Mouse (Mus musculus) thymus, adult 2 months (tissue): ENCODE data around the gene Atad5. TPM values are rescaled to one million over a fixed set of nuclear protein-coding genes. Genes with fewer than 3 reads are reported as not detected.
A peak's percentile ranks its signal among the peaks of the same experiment; 100 is the strongest.
"Not testable (repeated sequence)": the region's sequence is repeated elsewhere in the genome, so short reads cannot be mapped to it uniquely, and the experiment has no call there.

Source experiments
- DNase-seq: peaks from one replicate; pipeline ENCODE4 v3.0.0; 2021
- H3K27ac ChIP-seq: fragments of 200-500 bp; 2 replicates; pipeline ENCODE4 v1.5.1; 2012; ENCODE audit warnings: low read length, control low read depth; ENCODE audit not compliant: control insufficient read depth, insufficient read depth
- H3K27me3 ChIP-seq: fragments of 200-500 bp; 2 replicates; pipeline ENCODE4 v1.6.1; 2012; ENCODE audit warnings: mild to moderate bottlenecking, low read length, moderate library complexity, mixed read lengths; ENCODE audit not compliant: control insufficient read depth, insufficient read depth
- H3K36me3 ChIP-seq: fragments of 200-500 bp; 2 replicates; pipeline ENCODE4 v1.6.1; 2012; ENCODE audit warnings: mild to moderate bottlenecking, low read length, moderate library complexity; ENCODE audit not compliant: control insufficient read depth, insufficient read depth
- H3K4me1 ChIP-seq: fragments of 200-500 bp; replicated peaks from 2 replicates; pipeline ENCODE4 v1.6.1; 2012; ENCODE audit warnings: low read length; ENCODE audit not compliant: control insufficient read depth, insufficient read depth
- H3K4me3 ChIP-seq: fragments of 200-500 bp; 2 replicates; pipeline ENCODE4 v1.5.1; 2012; ENCODE audit warnings: mild to moderate bottlenecking, low read length, control low read depth, moderate library complexity; ENCODE audit not compliant: control insufficient read depth, insufficient read depth
- CTCF ChIP-seq: fragments of 200-500 bp; IDR thresholded peaks from 2 replicates; pipeline ENCODE4 v1.5.1; 2012; ENCODE audit warnings: mild to moderate bottlenecking, control low read depth, low read length, moderate library complexity, borderline replicate concordance; ENCODE audit not compliant: control insufficient read depth, poor library complexity, insufficient read depth; ENCODE audit errors: extremely low read depth
- POLR2A ChIP-seq: fragments of 200-500 bp; IDR thresholded peaks from 2 replicates; pipeline ENCODE4 v1.6.1; 2012; ENCODE audit warnings: mild to moderate bottlenecking, low read length, control low read depth, moderate library complexity; ENCODE audit not compliant: control insufficient read depth, poor library complexity, insufficient read depth; ENCODE audit errors: extremely low read depth
- WGBS: fragments of 180-500 bp; shearing (Covaris S2); methylation state at CpG from one replicate; pipeline ENCODE4 v1.1.7; 2018; 5-methylcytosine and 5-hydroxymethylcytosine counted together
- polyA plus RNA-seq: library from polyadenylated mRNA; depleted of rRNA; stranded (reverse); fragments of >200 nt; gene quantifications from 2 replicates; pipeline ENCODE4 v1.2.3, GENCODE M21; 2012

Atad5 gene
- polyA plus RNA-seq, 1 experiment: 3.6 TPM

GRCm38 (mm10) chr11:80053171-80053570 lies 36.0 kb upstream of the Atad5 start:
- WGBS: 96% methylated on average over 5 of the region's 5 CpGs
- Histone ChIP-seq H3K36me3 (peaks cover 81% of the 10 kb centered on the region), H3K27ac (no peak overlapping the region), H3K4me3 (no peak overlapping the region), H3K27me3 (no peaks in the 10 kb centered on the region), H3K4me1 (no peaks in the 10 kb centered on the region)
- TF ChIP-seq CTCF (no peak), POLR2A (no peak)
- no peak for DNase-seq

GRCm38 (mm10) chr11:80054659-80055058 lies 34.5 kb upstream of the Atad5 start:
- no peak overlapping the region for H3K4me3 ChIP-seq
- no peak for DNase-seq
- H3K27ac ChIP-seq: no peak overlapping the region
- H3K27me3 ChIP-seq: no peaks in the 10 kb centered on the region
- TF ChIP-seq CTCF (no peak), POLR2A (no peak)
- H3K4me1 ChIP-seq: no peaks in the 10 kb centered on the region
- peaks cover 88% of the 10 kb centered on the region for H3K36me3 ChIP-seq
- WGBS: 88% methylated on average over 4 of the region's 4 CpGs

GRCm38 (mm10) chr11:80056141-80056540 lies 33.1 kb upstream of the Atad5 start:
- H3K4me3 ChIP-seq: no peak overlapping the region
- H3K36me3 ChIP-seq: peaks cover 97% of the 10 kb centered on the region
- WGBS: 96% methylated on average over 9 of the region's 9 CpGs
- no peaks in the 10 kb centered on the region for H3K27me3 ChIP-seq
- H3K4me1 ChIP-seq: no peaks in the 10 kb centered on the region
- no peak for DNase-seq
- H3K27ac ChIP-seq: no peak overlapping the region
- TF ChIP-seq POLR2A (no peak), CTCF (no peak)

- Histone ChIP-seq H3K4me3 (no peak overlapping the region), H3K4me1 (0 out of 2 replicates have a peak, but pooled peaks cover 2% of the 10 kb centered on the region), H3K27ac (no peak overlapping the region), H3K36me3 (peaks cover 66% of the 10 kb centered on the region), H3K27me3 (no peaks in the 10 kb centered on the region)
- WGBS: 90% methylated on average over 4 of the region's 4 CpGs
- DNase-seq: no peak
- TF ChIP-seq CTCF (no peak), POLR2A (no peak)
Observed at GRCm38 (mm10) chr11:80062159-80062558, 27.0 kb upstream of the Atad5 start.

- H3K4me1 ChIP-seq: peaks cover 10% of the 10 kb centered on the region
- H3K36me3 ChIP-seq: peaks cover 27% of the 10 kb centered on the region
- H3K27me3 ChIP-seq, H3K27ac ChIP-seq, H3K4me3 ChIP-seq: not testable (repeated sequence)
- DNase-seq: peak; percentile 39
- 95% methylated on average over 4 of the region's 4 CpGs for WGBS
Observed at GRCm38 (mm10) chr11:80066373-80066772, 22.8 kb upstream of the Atad5 start.

GRCm38 (mm10) chr11:80067558-80067957 lies 21.6 kb upstream of the Atad5 start:
- TF ChIP-seq POLR2A (no peak), CTCF (no peak)
- Histone ChIP-seq H3K36me3 (peaks cover 16% of the 10 kb centered on the region), H3K4me3 (peak overlapping the region; percentile 23; the same call in 1 of the 2 replicates), H3K4me1 (peaks cover 14% of the 10 kb centered on the region), H3K27me3 (no peaks in the 10 kb centered on the region), H3K27ac (peak overlapping the region; percentile 97)
- peak; percentile 46 for DNase-seq
- WGBS: 3% methylated on average over 5 of the region's 5 CpGs

- 75% methylated on average over 3 of the region's 3 CpGs for WGBS
- no peak for DNase-seq
- H3K27me3 ChIP-seq: no peaks in the 10 kb centered on the region
- H3K4me3 ChIP-seq: no peak overlapping the region
- no peak overlapping the region for H3K27ac ChIP-seq
- peaks cover 20% of the 10 kb centered on the region for H3K4me1 ChIP-seq
- TF ChIP-seq POLR2A: no peak
- TF ChIP-seq CTCF: no peak
- peaks cover 3% of the 10 kb centered on the region; the same call in 1 of the 2 replicates for H3K36me3 ChIP-seq
Observed at GRCm38 (mm10) chr11:80069815-80070214, 19.4 kb upstream of the Atad5 start.
